Mouse (Mus musculus) G1E (cell line): Measurements from ENCODE around the gene Ssxb8. TPM values are rescaled to one million over a fixed set of nuclear protein-coding genes. Genes with fewer than 3 reads are reported as not detected.
A peak's percentile ranks its signal among the peaks of the same experiment; 100 is the strongest.
"Not testable (repeated sequence)": the region's sequence is repeated elsewhere in the genome, so short reads cannot be mapped to it uniquely, and the experiment has no call there.

Source experiments
- ATAC-seq: 2 replicates; pipeline ENCODE4 v1.8.0; 2016; ENCODE audit warnings: mild to moderate bottlenecking; ENCODE audit not compliant: insufficient number of reproducible peaks, poor library complexity, low FRiP score, severe bottlenecking; ENCODE audit errors: extremely low read depth
- DNase-seq: peaks from one replicate; pipeline ENCODE4 v3.0.0; 2012; ENCODE audit warnings: low spot score
- H3K27me3 ChIP-seq: 2 replicates; pipeline ENCODE4 v1.6.1; 2012; ENCODE audit warnings: mild to moderate bottlenecking, low read length, inconsistent platforms; ENCODE audit not compliant: insufficient read depth
- H3K36me3 ChIP-seq: replicated peaks from 2 replicates; pipeline ENCODE3; 2012; ENCODE audit warnings: mild to moderate bottlenecking, inconsistent platforms
- H3K4me1 ChIP-seq: 2 replicates; pipeline ENCODE4 v1.6.1; 2012; ENCODE audit warnings: low read depth, low read length, inconsistent platforms, mixed read lengths; ENCODE audit not compliant: insufficient read depth
- H3K4me3 ChIP-seq: 2 replicates; pipeline ENCODE4 v1.5.1; 2012; ENCODE audit warnings: low read depth, mild to moderate bottlenecking, inconsistent platforms, low read length, moderate library complexity, mixed read lengths
- H3K9me3 ChIP-seq: replicated peaks from 2 replicates; pipeline ENCODE4 v1.6.1; 2012; ENCODE audit warnings: inconsistent platforms
- CTCF ChIP-seq: IDR thresholded peaks from 2 replicates; pipeline ENCODE4 v1.5.1; 2012; ENCODE audit warnings: low read depth, low read length, inconsistent platforms, mixed read lengths
- GATA1 ChIP-seq: IDR thresholded peaks from 2 replicates; pipeline ENCODE4 v1.6.1; 2012; ENCODE audit warnings: borderline replicate concordance, low read length, inconsistent platforms, mixed read lengths
- GATA2 ChIP-seq: IDR thresholded peaks from 2 replicates; pipeline ENCODE4 v1.6.1; 2012; ENCODE audit warnings: low read depth, low read length, inconsistent platforms, borderline replicate concordance
- POLR2AphosphoS5 ChIP-seq: IDR thresholded peaks from 2 replicates; pipeline ENCODE4 v1.6.1; 2012; ENCODE audit warnings: low read depth, low read length, inconsistent platforms; ENCODE audit not compliant: insufficient replicate concordance
- TAL1 ChIP-seq: conservative IDR thresholded peaks from 2 replicates; pipeline ENCODE4 v1.6.1; 2012; ENCODE audit warnings: low read depth, low read length, inconsistent platforms, mixed read lengths
- polyA plus RNA-seq: library from polyadenylated mRNA; stranded (reverse); fragments of >175 nt; gene quantifications from 2 replicates; pipeline ENCODE4 v1.2.3, GENCODE M21; 2012
- total RNA-seq, 2 experiments: library from RNA; stranded (forward) in 1 of 2; stranded (reverse) in 1 of 2; fragments of 200-1000 nt in 1 of 2; fragments of >200 nt in 1 of 2; fragmentation: Nextera tagmentation in 1 of 2; gene quantifications; 2 replicates each; pipeline ENCODE4 v1.2.3; 2014 to 2017

Ssxb8 gene
- 3.5 TPM in 1 of 2 replicates, not detected in the other for total RNA-seq (2014; fragmentation: Nextera tagmentation)
- total RNA-seq (2017), result not detected in 2 replicates
- not detected in 2 replicates for polyA plus RNA-seq

- not testable (repeated sequence) for H3K36me3 ChIP-seq, H3K9me3 ChIP-seq, H3K4me1 ChIP-seq, H3K4me3 ChIP-seq, H3K27me3 ChIP-seq, DNase-seq, ATAC-seq
These were observed at the start of gene Ssxb8 for GRCm38 (mm10) chrX:8690744-8691143. TSS of gene Ssxb8 (minus strand) at chrX:8690844.

- ATAC-seq (no peak), DNase-seq (peak; percentile 1)
- H3K27me3 ChIP-seq, result no peaks in the 10 kb centered on the region
- TF ChIP-seq GATA2 (no peak), POLR2AphosphoS5 (no peak), CTCF (peak; percentile 17; the same call in 1 of the 2 replicates), TAL1 (no peak), GATA1 (no peak)
- H3K4me3 ChIP-seq, result no peak overlapping the region
- no peaks in the 10 kb centered on the region for H3K36me3 ChIP-seq
- no peaks in the 10 kb centered on the region for H3K4me1 ChIP-seq
- H3K9me3 ChIP-seq, result no peaks in the 10 kb centered on the region
These were observed 42.3 kb upstream of the Ssxb8 start for GRCm38 (mm10) chrX:8732907-8733306.

- Histone ChIP-seq H3K4me3 (no peak overlapping the region), H3K9me3 (no peaks in the 10 kb centered on the region), H3K4me1 (no peaks in the 10 kb centered on the region), H3K36me3 (no peaks in the 10 kb centered on the region), H3K27me3 (no peaks in the 10 kb centered on the region)
- TF ChIP-seq GATA2 (no peak), GATA1 (no peak), TAL1 (no peak), POLR2AphosphoS5 (no peak), CTCF (no peak)
- ATAC-seq (no peak), DNase-seq (no peak)
These were observed 27.6 kb downstream of the Ssxb8 start for GRCm38 (mm10) chrX:8663085-8663484.

Other genes starting within 250 kb of the Ssxb8 start
- gene Ssxb2, start 229.1 kb downstream of the Ssxb8 start, total RNA-seq (2014; fragmentation: Nextera tagmentation), result not detected in 2 replicates
- not detected in 2 replicates for gene Ssxb2, start 229.1 kb downstream of the Ssxb8 start, total RNA-seq (2017)
- gene Ssxb2, start 229.1 kb downstream of the Ssxb8 start, polyA plus RNA-seq, result not detected in 2 replicates
- not detected in 2 replicates for gene Gm14459, start 165.9 kb downstream of the Ssxb8 start, total RNA-seq (2014; fragmentation: Nextera tagmentation)
- not detected in 2 replicates for gene Gm14459, start 165.9 kb downstream of the Ssxb8 start, total RNA-seq (2017)
- gene Gm14459, start 165.9 kb downstream of the Ssxb8 start, polyA plus RNA-seq, result not detected in 2 replicates
- gene Ssxb6, start 142.6 kb downstream of the Ssxb8 start, total RNA-seq (2014; fragmentation: Nextera tagmentation), result not detected in 2 replicates
- gene Ssxb6, start 142.6 kb downstream of the Ssxb8 start, total RNA-seq (2017), result not detected in 2 replicates
- not detected in 2 replicates for gene Ssxb6, start 142.6 kb downstream of the Ssxb8 start, polyA plus RNA-seq
- gene Ssxb3, start 99.0 kb downstream of the Ssxb8 start, total RNA-seq (2014; fragmentation: Nextera tagmentation), result not detected in 2 replicates
- not detected in 2 replicates for gene Ssxb3, start 99.0 kb downstream of the Ssxb8 start, total RNA-seq (2017)
- not detected in 2 replicates for gene Ssxb3, start 99.0 kb downstream of the Ssxb8 start, polyA plus RNA-seq
- gene Ssx9, start 57.6 kb upstream of the Ssxb8 start, total RNA-seq (2014; fragmentation: Nextera tagmentation), result not detected in 2 replicates
- not detected in 2 replicates for gene Ssx9, start 57.6 kb upstream of the Ssxb8 start, total RNA-seq (2017)
- gene Ssx9, start 57.6 kb upstream of the Ssxb8 start, polyA plus RNA-seq, result not detected in 2 replicates
- gene Ssxb5, start 112.8 kb upstream of the Ssxb8 start, total RNA-seq (2014; fragmentation: Nextera tagmentation), result not detected in 2 replicates
- gene Ssxb5, start 112.8 kb upstream of the Ssxb8 start, total RNA-seq (2017), result not detected in 2 replicates
- gene Ssxb5, start 112.8 kb upstream of the Ssxb8 start, polyA plus RNA-seq, result not detected in 2 replicates
- not detected in 2 replicates for gene Gm6592, start 153.2 kb upstream of the Ssxb8 start, total RNA-seq (2014; fragmentation: Nextera tagmentation)
- not detected in 2 replicates for gene Gm6592, start 153.2 kb upstream of the Ssxb8 start, total RNA-seq (2017)
- gene Gm6592, start 153.2 kb upstream of the Ssxb8 start, polyA plus RNA-seq, result not detected in 2 replicates
- 95.6 and 101 TPM in 2 replicates for gene Gm5751, start 183.4 kb upstream of the Ssxb8 start, total RNA-seq (2014; fragmentation: Nextera tagmentation)
- gene Gm5751, start 183.4 kb upstream of the Ssxb8 start, total RNA-seq (2017), result 39.6 and 40.8 TPM in 2 replicates
- 0.19 and 1.2 TPM in 2 replicates for gene Gm5751, start 183.4 kb upstream of the Ssxb8 start, polyA plus RNA-seq
- gene B630019K06Rik, start 201.5 kb upstream of the Ssxb8 start, total RNA-seq (2014; fragmentation: Nextera tagmentation), result 0.39 and 1.2 TPM in 2 replicates
- gene B630019K06Rik, start 201.5 kb upstream of the Ssxb8 start, total RNA-seq (2017), result 0.11 and 0.12 TPM in 2 replicates
- 0.15 TPM in 2 replicates for gene B630019K06Rik, start 201.5 kb upstream of the Ssxb8 start, polyA plus RNA-seq